Mouse (Mus musculus) left cerebral cortex, postnatal 10 days (tissue): ENCODE data around the gene Smpdl3a. TPM values are rescaled to one million over a fixed set of nuclear protein-coding genes. Genes with fewer than 3 reads are reported as not detected.

Experiments used
- DNase-seq, 2 experiments: peaks; one replicate each; pipeline ENCODE4 v3.0.0; 2021 to 2022; ENCODE audit warnings: low spot score in 2 of 2, mixed read lengths in 1 of 2; ENCODE audit errors: extremely low spot score in 1 of 2
- intact Hi-C: fragments of 180-260 bp; cut with DNase I; formaldehyde crosslinking; loops from one replicate; pipeline ENCODE4 v1.15.1; 2025
- total RNA-seq, 2 experiments: library from RNA; stranded (reverse); gene quantifications; 2 replicates each; pipeline ENCODE4 v1.2.3; 2021

Smpdl3a gene
- 10 to 100 TPM; 19.6 to 23.7 TPM for total RNA-seq

DNA sequence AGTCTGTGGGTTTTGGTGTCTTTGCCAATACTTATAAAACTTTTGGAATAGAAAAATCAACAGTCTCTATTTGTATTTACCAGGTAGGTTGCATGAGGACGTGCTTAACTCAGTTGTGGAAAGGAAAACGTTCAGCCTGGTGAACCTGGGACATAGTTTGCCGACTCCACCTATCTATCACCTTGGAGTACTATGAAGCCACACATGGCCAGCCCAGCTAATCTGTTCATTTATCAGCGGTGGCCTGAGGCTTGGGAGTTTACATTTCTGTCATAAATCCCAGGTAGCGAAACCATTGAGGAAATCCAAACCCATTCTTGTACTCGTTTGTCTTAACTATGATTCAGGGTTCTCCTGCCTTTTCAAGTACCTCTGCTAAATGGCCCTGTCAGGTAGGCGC, at the start of gene Smpdl3a:
TSS of gene Smpdl3a (plus strand) at position 318 of the 400 bp plus-strand sequence.
- intact Hi-C loops = loop anchor here (5.0 kb wide), 1 partner anchor 43 kb away; no protein-coding TSS in a partner anchor
- no peak for DNase-seq

DNA sequence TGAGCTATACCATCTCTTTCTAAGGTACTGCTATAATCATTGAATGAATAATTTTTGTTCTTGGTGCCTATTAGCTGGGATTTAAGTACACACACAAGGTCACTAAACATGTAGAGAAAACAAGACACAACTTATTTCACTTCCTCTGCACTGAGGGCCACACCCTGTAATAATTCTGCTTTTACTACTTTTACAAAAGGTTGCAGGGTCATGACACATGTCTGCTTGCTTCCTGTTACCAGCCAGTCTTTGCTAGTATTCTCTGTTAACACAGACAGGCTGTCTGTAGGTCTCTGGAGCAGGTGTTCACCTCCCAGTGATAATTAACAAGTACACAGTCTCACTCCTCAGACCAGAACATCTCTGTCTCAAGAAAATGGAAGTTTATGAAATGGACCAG, 48.7 kb upstream of the Smpdl3a start:
- intact Hi-C loops = loop anchor here (2.0 to 10.0 kb wide), 4 partner anchors 37 to 281 kb away; partner anchors contain the start of genes Fabp7 and Serinc1
- no peak for DNase-seq

DNA sequence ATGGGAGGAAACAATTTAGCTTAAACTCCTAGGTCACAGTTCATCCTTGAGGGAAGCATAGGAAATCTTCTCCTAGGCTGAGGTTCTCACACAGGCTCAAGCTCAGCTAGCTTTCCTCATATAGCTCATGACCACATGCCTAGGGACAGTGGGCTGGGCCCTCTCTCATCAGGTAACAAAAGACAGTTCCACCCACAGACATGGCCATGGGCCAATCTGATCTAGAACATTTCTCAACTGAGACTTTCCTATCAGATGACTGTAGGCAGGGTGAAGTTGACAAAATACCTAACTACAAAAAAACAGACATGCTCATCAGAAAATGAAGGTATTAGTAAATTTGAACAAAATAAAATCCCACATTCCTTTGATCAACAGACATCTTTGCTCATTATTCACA, 47.0 kb upstream of the Smpdl3a start:
- DNase-seq = no peak
- intact Hi-C loops = loop anchor here (5.0 to 10.0 kb wide), 3 partner anchors 35 to 282 kb away; partner anchors contain the start of genes Fabp7 and Serinc1

DNA sequence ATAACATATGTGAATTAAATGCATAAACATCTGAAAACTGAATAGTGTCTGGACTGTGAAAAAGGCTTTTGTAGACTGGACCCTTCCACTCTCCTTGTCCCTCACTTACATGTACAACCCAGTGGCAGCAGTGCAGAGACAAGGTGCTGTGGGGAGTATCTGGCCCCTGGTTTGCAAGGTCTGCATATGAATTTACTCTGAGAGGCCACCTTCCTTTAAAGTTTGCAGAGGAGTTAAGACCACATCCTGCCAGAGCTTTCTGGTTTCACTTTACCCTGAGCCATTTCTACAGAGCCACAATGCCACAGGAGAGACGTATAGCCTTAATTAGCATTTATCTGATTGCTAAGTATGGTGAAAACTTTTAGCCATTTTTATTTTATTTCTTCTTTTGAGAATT, 40.8 kb upstream of the Smpdl3a start:
- DNase-seq = no peak
- intact Hi-C loops = no loop called here

DNA sequence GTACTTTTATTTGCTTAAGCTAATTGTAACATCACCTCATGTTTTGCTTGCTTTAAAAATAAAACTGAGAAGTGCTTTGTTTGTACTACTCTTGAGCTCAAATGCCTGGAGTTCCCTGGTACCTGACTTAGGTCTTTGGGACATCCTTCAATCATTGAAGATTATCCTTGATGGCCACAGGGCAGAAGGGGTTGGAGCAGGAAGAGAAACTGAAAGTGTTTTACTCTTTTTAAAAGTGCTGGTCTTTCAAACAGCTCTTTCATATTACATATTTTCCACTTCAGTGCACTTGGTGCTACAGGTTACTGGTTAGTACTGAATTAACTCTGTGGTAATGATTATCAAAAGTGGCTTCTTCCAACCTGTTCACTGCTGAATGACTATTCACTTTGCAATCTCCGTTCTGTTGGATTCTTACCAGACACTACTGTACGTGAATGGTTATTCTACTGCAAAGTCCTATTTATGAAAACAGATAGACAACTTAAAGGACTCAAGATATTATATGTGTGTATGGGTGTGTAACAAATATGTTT, 38.9 kb upstream of the Smpdl3a start:
- intact Hi-C loops = no loop called here
- DNase-seq = no peak

DNA sequence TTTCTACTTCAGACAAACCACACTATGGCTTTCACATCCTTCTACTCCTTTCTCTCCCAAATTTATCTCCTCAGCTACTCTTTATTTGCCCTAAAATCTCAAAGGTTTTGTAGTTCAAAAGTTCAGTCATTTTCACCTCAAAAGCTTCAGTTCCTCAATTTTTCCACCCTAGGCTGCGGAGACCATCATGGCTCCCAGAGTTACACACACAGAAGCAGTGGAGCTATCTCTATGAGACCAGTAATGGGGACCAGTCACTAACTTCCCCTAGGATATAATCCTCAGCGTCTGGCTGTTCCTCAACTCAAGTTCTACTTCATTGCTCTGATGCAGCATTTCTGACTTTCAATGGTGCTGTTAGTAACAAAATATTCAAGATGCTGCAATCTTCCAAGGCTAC, 35.1 kb upstream of the Smpdl3a start:
- no peak for DNase-seq
- intact Hi-C loops = no loop called here

DNA sequence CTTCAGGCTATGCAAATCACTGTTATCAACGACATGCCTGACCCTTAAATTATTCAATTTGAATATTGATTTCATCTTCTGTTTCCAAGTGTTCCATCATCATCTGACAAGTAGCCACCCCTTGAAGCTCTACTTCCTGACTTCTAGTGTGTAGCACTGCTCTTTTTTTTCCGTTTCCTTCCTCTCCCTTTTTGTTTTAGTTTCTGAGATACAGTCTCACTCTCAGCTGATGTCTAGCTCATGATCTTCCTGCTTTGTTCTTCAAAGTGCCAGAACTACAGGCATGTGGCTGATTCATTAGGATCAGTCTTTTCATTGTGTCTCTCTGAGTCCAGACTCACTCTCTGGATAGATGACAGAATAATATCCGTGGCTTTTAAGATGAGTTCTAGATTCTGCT, 33.4 kb upstream of the Smpdl3a start:
- DNase-seq = no peak
- intact Hi-C loops = no loop called here

DNA sequence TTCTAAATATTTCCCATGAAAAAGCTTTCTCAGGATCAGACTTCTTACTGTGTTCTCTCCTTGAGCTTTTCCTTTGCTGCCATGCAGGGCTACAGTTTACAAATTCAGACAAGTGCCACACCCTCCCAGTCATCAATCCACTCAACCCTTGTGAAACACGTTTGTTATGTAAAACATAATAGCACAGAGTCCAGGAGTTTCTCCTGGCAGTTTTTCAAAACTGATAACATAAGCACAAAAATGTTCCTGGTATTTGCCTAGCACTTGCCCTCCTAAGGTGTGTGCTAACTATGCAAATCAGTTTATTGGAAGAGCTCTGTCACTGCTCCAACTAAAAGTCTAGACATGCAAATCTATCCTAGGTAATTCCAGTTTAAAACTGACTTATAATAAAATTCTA, 31.1 kb upstream of the Smpdl3a start:
- DNase-seq = no peak
- intact Hi-C loops = no loop called here

DNA sequence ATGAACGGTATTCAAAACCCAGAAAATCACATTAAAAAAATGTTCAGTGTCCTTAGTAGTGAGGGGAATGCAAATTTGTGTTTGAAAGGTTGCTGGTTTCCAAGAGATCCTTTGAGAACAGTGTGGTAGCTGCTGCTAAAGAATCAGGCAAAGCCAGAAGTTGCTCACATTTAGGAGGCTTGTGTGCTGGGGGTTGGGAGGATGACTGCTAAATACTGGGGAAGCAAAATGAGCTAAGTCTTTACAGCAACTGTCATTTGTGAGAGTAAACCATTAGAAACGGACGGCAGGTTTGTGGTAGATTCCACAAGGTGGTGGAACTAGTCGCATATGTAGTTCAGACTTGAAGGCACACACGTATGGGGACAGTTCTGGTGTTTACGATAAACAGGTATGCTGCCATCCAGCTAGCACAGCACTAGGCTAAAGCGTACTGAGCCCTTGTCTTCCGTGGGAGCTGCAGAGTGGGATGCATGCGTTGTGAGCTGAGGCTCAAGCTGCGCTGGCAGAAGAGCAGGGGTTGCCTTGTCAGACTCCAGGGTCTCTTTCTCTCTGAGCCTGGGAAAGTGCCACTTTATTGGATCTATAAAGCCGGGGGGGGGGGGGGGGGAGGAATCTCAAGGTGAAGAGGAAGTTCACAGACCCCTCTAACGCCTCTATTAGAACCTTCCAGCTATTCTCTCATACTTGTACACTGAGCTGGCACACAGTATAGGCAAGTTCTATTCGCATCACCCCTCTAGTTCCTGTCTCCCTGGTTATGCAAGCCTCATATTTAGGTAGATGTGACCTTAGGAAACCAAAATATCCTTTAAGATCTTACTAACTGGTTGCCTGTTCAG, 10.6 kb upstream of the Smpdl3a start:
- peak; percentile 27 to 49 for DNase-seq
- intact Hi-C loops = loop anchor here (5.0 kb wide), 1 partner anchor 36 kb away; no protein-coding TSS in a partner anchor

DNA sequence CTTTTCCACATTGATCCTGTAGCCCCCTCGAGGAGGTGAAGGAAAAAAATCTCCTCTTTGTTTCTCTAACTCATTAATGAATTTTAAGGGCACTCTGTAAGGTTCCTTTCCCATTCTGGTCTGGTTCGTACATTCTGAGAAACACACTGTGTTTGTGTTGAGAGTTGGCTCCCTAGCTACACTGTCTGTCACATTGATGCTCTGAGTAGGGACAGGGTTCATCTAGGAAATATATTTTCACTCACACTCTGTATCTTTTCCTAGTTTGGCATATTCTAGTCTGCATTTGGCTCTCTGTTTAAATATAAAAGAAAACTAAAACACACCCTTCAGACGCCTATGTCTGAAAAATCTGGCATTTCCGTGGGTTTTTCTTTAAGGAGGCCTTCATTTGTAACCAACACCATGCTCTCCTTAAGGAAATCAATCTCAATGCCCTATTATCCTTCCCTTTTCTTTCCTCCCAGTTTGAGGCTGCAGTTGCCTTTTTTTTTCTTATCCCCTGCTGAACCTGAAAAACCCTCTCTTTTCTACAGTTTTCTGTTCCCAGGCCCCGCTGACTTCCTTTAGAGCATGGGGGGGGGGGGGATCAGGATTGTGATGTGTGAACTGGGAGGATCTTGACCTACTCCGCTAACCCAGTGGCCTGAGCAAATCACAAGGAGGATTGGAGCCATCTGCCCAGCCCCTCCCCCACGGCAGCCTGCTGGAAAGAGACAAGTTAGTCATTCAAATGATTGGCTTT, 9.8 kb upstream of the Smpdl3a start:
- intact Hi-C loops = loop anchor here (5.0 kb wide), 1 partner anchor 37 kb away; no protein-coding TSS in a partner anchor
- peak; percentile 93 to 94 for DNase-seq

DNA sequence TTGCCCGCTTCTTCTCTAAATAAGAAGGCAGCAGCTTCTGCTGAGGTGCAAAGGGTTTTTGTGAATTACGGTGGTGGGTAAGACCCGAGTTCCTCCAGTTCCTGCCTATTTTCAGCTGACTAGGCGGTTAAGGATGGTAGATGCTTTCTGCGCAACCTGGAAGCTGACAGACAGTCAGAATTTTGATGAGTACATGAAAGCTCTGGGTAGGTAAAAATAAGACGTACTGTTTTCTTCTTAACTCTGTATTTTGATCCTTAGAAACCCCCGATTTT, 9.3 kb upstream of the Smpdl3a start, which contains the start of gene Fabp7:
TSS of gene Fabp7 (plus strand) at position 6 of the 275 bp plus-strand sequence.
- no peak for DNase-seq
- intact Hi-C loops = loop anchor here (5.0 kb wide), 1 partner anchor 38 kb away; no protein-coding TSS in a partner anchor

DNA sequence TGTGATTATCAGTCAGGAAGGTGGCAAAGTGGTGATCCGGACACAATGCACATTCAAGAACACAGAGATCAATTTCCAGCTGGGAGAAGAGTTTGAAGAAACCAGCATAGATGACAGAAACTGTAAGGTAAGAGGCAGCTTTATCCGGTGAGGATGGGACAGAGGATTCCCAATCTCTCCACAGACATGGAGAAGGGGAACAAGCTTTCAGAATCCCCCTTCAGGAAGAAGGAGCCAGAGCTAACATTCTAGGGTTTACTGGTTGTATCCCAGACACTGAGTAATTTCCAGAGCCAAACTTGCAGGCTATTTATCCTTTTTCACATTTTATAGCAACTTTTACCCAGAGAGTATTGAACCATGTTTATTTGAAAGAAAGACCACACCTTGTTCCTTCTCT, 8.6 kb upstream of the Smpdl3a start:
- DNase-seq = no peak
- intact Hi-C loops = no loop called here

DNA sequence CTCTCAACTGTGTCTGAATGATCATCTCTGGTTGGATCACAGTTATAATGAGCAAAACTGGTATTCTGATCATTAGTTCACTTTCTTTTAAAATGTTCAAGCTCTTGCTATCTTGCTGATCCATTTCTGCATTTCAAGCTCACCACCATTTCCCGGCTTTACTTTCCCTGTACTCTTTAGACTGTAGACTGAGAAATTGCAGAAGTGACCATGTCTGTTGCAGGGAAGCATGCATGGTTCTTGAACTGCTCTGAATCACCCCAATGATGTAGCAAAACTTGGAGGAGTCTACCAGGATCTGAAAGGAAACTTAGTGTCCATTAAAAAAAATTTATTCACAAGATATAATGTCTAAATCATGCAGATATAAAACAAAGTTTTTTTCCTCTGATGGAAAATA, 1.2 kb upstream of the Smpdl3a start:
- intact Hi-C loops = loop anchor here (5.0 kb wide), 1 partner anchor 44 kb away; no protein-coding TSS in a partner anchor
- DNase-seq = no peak

DNA sequence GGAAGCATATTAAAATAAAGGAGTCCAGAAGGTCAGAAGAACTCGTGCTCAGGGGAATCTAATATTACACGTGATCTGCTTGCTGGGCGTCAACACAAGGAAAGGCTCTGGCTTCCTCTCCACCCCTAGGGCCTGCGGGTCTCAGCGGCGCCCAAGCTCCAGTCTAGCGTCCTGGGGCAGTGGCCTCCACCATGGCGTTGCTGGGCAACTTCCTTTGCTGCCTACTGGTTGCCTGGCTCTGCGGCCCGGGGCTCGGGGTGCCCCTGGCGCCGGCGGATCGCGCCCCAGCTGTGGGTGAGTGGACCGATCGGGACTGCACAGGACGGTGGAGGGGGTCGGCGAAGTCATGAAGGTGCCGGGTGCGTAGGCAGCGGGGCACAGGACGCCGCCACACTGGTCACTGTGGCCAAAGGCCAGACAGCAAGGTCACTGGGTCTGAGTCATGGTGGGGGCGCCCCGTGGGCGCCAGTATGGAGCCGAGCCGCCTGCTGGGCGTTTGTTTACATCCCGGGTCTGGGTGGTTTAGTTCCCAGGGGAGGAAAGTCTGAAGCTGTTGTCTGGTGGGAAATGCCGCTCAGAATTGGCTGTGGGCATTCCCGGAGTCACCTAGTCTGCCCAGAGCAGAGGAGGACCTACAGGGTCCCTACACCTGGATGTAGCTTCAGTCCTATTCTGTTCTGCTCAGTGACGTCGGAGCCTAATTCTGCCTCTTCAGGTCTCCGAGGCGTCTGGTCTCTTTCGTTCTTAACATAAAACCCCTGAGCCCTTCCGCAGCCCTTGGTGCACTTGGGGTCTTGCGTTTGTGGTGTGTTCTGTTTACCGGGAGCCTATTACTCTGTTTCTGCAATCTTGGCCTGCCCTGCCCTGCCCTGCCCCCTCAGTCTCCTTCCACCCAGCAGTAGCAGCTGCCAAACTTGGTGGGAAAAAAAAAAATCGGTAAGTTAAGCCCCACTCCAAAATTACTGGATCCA, 641 bp downstream of the Smpdl3a start:
- intact Hi-C loops = loop anchor here (5.0 kb wide), 1 partner anchor 43 kb away; no protein-coding TSS in a partner anchor
- DNase-seq = peak in 1 of 2 experiments; percentile 50

DNA sequence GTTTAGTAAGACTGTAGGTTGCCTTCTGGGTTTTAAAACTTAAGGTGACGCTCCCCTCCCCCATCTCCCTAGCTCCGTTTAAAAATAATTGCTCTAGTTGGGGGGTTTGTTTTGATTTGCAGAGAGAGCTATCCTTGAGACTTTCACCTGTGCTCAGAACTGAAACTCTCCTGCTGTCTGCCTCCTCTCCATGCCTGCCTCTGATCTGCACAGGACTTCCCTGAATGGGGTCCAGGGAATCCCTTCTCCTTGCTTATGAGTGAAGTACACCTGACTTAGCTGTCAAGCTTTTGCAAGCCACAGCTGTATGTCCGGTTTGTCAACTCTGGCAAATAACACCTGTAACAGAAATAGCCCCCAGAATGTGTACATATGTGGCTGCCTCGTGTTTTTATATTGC, 1.4 kb downstream of the Smpdl3a start:
- no peak for DNase-seq
- intact Hi-C loops = no loop called here

DNA sequence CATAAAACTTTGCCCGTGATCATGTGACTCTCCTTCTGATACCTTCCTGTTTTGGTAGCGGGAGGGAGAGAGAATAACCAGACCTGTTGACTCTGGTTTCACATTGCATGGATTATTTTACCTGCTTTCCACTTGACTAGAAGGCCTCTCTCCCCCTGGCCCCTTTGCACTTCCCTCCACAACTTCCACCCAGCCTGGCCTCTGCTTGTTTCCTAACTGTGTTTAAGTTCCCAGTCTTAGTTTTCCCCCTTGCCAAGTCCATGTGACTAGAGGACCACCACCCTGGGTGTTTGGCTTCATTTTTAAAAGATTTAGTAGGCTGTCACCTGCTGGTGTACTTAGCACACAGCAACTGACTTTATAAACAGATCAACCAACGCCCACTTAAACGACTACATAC, 1.9 kb downstream of the Smpdl3a start:
- intact Hi-C loops = loop anchor here (2.0 kb wide), 1 partner anchor 51 kb away; no protein-coding TSS in a partner anchor

DNA sequence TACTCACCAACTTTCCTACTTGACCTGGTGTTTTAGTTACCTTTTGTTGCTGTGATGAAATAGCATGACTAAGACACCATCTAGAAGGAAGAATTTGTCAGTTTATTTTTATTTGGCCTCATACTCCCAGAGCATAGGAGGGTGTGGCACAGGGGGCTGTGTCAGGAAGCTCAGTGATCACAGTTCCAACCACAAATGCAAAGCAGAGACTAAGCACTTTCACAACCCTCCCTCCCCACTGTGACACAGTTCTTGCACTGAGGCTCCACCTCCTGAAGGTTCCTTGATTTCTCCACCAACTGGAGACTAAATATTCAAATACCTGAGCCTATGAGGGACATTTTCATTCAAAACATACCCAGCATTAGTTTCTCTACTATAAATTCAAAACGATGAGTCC, 5.4 kb downstream of the Smpdl3a start:
- DNase-seq = no peak
- intact Hi-C loops = no loop called here

More for the DNA sequence above, 1.9 kb downstream of the Smpdl3a start:
- no peak for DNase-seq

DNA sequence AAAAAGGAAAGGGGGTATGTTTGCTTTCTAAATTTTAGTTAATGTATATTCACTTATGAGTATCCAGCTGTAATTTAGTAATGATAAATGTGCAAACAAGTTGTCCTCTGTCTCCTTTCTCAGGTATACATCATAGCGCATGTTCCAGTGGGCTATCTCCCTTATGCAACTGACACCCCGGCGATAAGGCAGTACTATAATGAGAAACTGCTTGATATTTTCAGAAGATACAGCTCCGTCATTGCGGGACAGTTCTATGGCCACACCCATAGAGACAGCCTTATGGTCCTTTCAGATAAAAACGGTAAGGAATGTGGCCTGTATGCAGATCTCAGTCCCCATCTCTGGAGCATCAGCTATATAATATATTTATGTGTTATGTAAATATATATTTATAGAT, 13.6 kb downstream of the Smpdl3a start:
- no peak for DNase-seq
- intact Hi-C loops = no loop called here
